Mouse (Mus musculus) B cell, adult 2 months (primary cell): Measurements from ENCODE around the gene Elovl6.

ENCODE experiments used
- DNase-seq, 2 experiments: peaks; one replicate each; pipeline ENCODE4 v3.0.0; 2022

Gene Elovl6

DNA sequence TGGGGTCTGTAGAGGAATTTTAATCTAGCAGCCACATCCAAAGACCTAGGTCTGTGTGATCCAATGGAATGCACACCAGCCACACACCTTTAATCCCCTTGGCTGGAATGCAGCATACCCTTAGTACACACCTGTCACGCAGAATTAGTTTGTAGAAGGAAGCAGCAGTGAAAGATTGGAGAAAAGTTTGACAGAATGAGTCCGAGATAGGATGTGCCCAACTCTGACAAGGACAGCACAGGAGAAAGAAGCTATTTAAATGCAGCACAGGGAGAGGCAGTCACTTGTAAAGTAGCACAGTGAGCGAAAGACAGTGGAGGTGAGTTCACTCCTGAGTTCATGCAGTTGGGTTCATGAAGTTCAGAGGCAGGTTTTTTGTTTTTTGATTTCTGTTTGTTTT is 11.2 kb downstream of the Elovl6 start:
- DNase-seq, result no peak

DNA sequence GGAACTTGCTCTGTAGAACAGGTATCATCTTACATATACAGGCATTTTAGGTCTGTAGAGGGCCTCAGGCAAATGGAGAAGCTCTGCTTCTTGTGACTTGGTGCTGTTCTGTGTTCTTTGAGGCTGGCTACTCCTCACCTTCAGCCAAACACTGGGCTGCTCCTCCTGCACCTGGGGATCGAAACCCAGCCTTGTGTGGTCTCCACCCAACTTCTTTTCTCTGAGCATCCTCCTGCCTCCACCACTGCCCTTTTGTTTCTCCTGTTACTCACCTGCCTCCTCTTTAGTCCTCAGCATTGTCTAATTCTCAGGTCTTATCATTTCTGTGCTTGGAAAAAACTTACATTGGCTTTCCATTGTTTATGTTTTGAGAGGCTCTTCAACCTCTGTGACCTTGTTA is 12.1 kb downstream of the Elovl6 start:
- no peak for DNase-seq

DNA sequence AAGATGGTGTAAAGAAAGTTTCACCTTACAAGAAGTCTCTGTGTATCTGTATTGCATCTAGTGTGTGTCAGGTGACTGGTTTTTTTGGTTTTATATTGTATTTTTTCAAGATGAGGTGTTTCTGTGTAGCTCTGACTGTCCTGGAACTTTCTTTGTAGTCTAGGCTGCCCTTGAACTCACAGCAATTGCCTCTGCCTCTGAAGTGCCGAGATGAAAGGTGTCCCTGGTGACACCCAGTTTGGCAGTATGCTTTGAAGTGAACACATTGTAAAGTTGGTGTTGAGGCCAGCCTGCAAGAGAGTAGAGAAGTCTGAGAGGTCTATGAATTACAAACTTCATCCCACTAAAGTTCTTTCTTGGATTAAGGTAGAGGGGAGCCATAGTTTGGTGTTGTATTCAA is 13.1 kb downstream of the Elovl6 start:
- DNase-seq, result no peak

DNA sequence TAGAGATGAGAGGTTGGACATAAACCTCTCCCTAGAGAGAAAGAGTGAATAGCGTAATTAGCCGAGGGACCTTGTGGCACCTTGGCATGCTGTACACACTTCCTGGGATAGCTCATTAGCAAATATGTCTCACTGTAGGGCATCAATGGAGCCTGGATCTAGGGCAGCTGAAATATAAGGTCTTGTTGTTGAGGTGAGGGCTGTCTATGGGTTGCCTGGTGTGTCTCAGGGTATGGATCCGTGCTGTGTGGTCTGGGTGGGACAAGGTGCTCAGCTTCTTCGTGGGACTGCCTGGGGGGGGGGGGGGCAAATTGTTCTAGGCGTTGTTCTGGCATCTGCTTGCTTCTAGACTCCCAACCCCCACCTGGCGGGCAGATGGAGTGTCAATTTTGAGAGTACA is 13.6 kb downstream of the Elovl6 start:
- DNase-seq, result no peak

DNA sequence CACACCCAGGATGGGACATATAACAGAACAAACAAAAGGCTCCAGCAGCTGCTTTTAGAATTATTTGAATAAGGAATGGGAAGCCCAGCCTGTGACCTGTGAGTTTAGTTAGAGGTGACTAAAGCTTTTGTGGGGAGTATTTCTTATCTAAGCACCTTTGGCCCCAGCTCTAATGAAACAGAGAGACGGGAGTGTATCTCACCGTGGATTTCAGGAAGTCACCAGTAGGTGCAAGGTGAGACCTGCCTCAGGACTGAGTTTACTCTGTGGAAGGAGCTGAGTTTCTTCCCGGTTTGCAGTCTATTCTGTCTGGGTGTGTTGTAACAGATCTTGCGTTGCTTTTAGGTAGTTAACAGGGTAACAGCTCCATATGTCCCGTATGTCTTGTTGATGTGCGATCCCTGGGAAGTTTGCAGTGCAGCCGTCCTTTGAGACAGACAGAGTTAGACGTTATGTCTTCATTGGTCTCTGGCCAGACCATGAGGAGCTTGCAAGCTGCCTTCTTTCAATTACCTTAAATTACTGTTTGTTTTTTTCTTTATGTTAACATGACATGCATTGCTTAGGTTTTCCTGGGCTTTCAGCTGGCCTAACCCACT is 15.8 kb downstream of the Elovl6 start:
- no peak for DNase-seq

DNA sequence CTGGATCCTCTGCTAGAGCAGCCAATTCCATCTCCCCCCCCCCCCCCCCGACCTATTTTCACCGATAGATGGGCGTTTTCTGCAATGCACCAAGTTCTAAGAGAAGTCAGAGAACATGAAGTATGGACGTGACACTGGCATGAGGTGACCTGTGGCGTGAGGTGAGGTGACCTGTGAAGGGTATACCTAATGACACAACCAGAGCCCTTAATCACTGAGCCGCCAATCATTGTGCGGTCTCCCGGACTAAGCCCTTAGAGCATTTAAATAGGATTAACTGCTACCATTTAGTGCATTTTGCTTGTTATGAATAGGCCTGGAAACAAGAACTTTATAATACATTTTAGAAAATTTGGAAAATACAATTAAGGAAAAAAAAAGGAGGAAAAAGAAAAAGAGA is 16.6 kb downstream of the Elovl6 start:
- DNase-seq, result no peak

DNA sequence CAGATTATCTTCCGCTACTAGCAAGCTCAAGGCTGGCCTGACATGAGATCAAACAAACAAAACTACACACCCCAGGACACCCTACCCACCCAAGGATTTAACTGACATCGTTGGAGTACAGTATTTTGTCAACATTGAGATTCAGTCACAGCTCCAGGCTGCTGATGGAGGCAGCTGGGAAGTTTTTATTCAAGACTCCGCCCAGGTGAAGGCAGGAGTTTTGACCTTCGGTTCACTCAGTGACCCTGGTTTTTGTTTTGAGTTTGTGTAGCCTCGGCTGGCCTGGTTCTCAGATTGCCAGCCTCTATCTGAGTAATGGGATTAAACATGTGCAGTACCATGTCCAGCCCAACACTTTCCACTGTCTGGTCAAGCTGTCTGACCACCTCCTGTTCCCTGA is 17.4 kb downstream of the Elovl6 start:
- DNase-seq, result no peak

DNA sequence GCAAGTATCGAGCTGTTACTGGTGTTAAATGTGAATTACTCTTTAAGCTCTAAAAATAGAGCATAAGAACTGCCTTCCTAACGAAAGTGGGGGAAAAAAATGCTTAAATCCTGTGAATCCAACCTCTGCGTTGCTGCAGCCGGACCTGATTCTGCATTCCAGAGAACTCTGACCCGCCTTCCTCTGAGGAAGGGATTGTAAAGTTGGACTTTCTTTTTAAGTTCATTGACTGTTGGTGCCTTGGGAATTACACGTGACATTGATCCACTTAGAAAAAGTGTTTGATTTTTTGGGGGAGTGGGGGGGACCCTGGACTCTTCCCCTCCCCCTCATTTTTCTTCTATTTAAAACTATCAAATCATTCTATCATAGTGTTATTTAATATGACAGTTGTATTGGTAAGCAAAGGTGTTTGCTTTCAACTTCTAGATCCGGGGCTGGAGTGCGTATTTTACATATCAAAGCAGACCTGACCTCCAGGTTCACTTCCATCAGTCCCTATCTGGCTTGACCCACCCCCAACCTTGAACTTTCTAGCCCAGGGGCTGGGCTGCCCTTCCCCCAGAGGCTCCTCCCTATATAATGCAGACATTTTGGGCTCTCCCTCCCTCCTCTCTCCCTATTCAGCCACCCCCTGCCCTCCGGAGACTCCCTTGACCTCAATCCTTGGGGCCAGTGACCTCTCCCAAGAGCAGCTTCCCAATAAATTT is 19.6 kb downstream of the Elovl6 start:
- DNase-seq, result no peak

DNA sequence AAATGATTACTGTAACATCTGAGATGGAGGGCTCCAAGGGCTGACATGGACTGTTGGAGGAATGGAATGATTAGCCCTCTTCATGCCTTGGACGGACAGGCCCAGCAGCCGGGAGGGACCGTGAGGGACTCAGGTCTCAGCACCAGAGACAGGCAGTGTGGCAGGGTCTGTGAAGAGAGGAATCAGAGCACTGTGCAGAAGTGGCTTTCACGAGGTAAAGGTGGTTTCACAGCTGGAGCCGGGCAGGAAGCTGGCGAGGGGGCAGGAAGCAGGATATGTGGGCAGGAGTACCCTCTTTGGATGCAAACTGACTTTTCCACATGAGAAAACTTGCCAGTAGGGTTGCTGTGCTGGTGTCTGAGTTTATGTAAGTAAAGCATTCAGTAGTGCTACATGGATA is 20.2 kb downstream of the Elovl6 start:
- peak; percentile 15 to 16 for DNase-seq

DNA sequence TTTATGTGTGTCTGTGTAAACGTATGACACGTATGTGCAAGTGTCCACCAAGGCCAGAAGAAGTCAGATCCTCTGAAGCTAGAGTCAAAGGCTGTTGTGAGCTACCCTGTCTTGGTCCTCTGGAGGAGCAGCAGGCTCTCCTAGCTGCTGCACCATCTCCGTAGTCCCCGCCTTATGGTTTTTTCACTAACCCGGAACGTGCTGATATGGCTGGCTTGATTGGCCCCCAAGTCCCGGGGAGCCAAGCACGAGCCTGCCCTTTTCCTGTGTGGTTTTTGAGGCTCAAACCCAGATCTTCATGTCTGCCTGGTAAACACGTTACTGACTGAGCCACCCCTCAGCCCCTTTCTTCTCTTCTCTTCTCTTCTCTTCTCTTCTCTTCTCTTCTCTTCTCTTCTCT is 21.0 kb downstream of the Elovl6 start:
- peak; percentile 48 to 60 for DNase-seq

DNA sequence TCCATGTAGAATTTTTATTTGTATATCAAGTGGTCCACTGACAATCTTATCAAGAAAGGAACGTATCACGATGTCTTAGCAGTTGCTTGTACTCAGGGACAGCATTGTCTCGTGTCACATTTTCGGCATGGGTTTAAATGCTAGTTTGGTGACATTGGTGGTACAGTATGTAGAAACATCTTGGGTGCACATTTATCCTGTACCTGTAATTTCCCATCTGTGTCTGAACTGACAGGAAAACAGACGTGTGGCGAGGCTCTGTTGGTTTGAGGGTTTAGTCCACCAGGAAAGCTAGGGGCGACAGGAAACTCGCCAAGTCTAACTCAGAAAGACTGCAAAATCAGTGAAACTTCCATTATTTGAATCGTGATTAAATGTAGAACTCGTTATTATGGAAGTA is 21.5 kb downstream of the Elovl6 start:
- no peak for DNase-seq

DNA sequence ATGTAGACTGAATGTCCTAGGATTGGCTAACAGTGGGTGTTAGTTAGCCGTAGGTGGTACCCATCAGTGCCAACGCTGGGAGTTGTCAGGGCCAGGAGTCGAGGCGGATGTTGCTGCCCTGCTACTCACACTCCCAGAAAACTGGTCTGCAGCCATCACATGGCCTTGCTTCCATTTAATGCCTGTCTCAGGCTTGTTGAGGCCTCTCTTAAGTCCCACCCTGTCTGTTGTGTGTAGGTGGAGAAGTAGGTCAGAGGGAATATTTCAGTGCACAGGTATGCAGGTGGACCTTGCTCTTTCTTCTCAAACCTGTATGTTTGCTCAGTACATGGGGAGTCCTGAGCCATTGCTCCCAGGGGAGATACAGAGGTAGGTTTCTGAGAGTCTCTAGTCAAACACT is 22.3 kb downstream of the Elovl6 start:
- no peak for DNase-seq

DNA sequence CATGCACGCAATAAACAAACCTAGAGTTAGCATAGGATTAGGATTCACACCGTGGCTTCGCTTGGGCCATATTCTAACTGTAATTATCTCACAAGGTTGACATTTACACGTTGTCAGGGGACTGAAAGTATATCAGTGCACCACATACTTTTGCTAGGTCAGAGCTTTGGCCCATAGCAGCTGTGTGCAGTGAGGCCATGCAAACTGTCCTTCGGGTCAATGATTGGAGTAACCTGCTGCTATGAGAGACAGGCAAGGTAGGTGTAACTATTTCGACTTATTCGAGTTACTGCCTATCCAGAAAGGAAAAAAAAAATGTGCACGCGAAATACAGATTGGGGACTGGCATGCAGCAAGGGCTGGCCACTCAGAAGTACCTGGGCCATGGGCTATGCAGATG is 24.9 kb downstream of the Elovl6 start:
- no peak for DNase-seq

DNA sequence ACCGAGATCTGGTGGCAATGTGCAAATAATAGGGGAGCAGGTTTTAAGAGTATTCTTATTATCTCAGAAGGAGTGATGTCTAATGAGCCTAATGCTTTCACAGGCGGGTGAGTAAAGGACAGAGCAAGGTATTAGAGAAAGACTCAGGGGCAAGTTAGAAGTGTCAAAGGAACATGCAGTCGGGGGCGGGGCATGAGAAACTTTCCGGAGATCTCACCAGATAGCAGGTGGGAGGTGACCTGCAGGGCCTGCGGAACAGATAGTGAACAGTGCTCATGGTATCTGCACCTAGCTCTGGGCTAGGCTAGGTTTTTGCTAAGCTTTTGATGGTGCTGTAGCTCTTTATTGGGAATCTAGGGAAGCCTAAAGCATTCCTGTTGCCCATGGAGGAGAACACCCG is 25.4 kb downstream of the Elovl6 start:
- DNase-seq, result no peak

DNA sequence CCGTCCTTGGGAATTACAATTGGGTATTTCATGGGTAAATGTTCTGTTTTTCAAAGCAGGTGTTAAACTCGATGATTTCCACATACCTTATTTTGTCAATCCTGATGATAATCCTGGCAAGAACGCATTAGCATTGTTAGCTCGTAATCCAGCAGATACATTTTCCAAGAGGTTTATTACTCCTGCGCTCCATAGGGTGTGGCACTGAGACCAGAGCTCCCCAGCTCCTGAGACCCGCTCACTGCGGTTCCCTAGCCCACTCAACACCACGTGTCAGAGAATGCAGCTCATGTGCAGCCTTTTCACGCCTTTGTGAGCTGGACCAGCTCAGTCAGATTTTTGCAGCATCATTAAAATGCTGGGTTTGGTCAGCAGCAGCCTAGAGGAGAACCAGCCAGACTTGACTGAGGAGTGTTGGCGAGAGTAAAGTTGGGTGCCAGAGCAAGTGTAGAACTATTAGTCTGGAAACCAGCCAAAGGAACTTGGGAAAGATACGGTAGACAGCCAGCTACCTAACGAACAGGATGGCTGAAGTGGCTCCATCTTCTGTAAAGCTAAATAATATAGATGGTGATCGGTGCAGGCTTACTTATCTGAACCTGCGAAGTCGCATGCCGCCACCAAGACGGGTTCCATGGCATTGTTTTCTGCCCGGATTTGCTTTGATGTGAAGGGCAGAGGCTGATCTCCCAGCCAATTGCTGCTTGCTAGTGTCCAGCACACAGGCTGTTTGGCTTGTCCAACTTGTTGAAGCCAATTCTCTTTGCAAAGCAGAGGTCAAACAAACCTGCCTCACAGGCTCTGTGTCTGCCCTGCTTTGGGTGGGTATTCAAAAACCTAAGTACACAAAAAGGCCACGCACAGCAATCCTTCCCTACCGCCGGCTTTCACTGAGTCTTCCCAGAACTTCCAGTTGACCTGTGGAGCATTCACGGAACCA is 26.1 kb downstream of the Elovl6 start:
- DNase-seq, result no peak

DNA sequence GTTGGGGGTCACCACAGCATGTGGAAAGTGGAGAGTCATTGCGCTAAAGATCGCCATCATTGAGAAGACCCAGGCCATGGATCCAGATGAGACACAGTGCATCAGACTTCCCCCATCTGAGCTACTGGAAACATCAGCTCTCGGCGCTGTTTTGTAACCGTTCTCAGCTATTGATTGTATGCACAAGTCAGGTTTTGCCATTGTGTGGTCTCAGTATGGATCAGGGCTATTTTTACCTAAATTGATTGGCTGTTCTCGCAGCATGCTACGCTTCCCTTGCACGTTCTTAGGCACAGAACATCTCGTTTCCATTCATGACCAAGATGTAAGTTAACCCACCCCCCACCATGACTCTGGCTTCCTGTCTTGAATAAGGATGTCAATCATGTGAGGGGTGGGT is 27.9 kb downstream of the Elovl6 start:
- no peak for DNase-seq

DNA sequence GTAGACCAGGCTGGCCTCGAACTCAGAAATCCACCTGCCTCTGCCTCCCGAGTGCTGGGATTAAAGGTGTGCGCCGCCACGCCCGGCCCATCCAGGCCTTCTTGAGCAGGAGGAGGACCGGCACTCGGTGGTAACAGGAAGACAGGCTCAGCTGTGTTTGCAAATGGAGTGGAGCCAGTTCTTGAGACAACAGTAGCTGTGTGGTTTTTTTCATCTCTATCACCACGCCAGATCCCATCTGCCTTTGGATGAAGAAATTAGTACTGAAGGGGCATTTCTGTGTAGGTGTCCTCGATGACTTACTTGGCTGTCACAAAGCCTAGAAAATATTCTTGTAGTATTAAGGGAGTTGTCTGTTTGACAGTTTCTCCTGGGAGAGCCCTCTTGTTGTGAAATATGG is 28.9 kb downstream of the Elovl6 start:
- no peak for DNase-seq

DNA sequence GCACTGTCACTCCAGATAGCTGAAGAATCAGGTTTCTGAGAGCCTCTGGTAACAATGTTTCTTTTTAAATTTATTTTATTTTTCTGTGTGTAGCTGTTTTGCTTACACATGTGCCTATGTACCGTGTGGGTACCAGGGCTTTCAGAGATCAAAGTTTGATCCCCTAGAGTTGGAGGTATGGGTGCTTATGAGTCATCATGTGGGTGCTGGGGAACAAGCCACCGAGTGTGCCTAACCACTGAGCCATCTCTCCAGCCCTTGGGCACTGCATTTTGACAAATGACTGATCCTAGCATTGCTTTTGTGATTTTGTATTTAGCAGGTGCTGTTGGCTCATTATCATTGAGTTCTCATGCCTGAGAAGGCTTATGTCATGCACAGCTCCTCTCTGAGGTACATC is 29.7 kb downstream of the Elovl6 start:
- peak in 1 of 2 experiments; percentile 19 for DNase-seq

DNA sequence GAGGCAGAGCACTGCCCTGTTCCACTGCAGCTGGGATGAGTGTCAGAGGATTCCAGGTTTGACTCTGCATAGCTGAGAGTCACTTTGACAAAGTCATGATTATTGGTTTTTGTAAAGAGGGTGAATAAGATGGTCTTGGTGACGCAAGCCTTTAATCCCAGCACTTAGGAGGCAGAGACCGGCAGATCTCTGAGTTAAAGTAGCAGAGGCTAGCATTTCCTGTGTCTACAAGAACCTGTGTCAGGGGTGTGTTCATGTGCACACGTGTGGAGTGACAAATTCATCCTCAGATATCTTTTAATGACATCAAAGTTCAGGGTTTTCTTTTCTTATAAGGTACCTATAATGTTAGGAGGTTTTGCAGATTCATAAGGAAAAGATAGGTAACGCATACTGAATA is 30.3 kb downstream of the Elovl6 start:
- DNase-seq, result no peak

DNA sequence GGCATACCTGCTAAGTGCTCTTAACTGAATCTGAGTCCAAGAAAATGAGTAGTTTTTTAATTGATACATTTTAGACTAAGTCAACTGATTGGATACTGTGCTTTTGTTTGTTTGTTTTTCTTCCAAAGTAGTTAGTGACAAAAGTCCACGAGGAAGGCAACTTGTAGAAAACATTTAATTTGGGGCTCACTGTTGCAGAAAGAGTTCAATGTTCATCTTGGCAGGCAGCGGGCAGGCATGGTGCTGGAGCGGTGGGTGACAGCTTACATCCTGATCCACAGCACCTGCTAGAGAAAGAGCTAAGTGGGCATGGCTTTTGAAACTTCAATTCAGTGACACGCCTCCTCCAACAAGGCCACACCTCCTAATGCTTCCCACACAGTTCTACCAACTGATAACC is 31.7 kb downstream of the Elovl6 start:
- DNase-seq, result no peak

DNA sequence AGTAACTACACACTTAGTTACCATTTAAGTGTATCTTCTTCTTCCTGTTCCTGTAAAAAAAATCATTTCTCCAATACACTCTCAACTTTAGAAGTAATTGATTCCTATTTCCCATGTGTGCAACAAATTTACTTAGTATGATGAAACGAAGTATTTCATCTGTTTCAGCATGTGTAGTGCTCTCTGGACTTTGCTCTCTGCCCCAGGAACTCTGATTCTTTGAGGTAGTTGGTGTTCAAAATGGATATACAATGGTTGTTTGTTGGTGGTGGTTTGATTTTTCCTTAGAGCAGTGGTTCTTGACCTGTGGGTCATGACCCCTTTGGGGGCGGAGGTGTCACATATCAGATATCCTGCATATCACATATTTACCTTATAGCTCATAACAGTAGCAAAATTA is 32.7 kb downstream of the Elovl6 start:
- DNase-seq, result no peak

DNA sequence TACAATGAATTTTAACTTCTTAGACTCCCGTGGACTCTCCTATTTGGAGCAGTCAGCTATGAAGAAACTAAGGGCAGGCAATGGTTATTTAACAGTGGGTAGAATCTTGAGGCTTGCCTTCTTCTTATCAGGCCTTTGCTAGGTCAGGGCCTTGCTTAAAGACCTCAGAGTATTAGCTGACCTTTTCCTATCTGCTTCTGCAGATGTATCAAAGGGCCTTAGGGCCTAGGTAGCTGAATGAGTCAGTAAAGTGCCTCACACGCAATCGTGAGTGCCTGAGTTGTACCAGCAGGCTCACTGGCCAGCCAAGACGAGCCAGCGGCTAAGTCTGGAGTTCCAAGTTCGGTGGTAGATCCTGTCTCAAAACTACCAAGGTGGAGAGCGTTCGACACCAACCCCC is 33.3 kb downstream of the Elovl6 start:
- no peak for DNase-seq

DNA sequence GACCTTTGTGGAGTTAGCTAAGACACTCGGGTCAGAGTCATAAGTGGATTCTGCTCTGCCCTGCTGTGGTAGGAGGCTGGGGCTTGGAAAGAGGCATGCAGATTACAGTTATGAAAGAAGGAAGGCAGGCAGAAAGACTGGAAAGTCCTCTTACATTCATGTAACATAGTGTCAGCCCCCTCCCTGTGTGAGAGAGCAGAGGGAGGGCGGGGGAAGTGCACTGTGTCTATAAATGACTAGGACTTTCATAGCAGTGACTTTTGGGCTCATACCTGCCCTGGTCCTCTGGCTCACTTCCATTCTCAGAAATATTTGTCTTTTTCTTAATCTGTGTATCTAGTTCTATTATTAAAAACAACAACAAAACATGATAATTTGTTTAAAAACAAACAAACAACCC is 33.9 kb downstream of the Elovl6 start:
- no peak for DNase-seq

DNA sequence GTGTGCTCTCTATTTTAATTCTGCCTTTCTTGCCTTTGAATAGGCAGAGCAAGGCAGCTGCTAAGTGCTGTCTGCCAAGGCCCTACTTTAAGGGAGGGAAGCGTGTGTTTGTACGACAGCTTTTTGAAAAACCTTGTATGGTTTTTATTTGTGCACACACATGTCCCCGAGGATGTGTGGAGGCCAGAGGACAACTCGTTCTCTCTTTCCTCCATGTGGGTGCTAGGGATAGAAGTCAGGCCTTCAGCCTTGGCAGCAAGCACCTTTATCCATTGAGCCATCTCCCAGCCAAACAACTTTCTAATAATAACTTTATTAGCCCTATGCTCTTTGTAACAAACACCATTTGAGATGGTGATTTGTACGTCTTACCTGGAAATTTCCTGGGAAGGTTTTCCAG is 34.7 kb downstream of the Elovl6 start:
- no peak for DNase-seq
